Mouse (Mus musculus) midbrain, postnatal 0 days (tissue): ENCODE results near the gene Kcnj6. TPM values are rescaled to one million over a fixed set of nuclear protein-coding genes. Genes with fewer than 3 reads are reported as not detected.

Source experiments
- ATAC-seq: fragments of 200-750 bp; cut with Nextera tagmentation; 2 replicates; pipeline ENCODE4 v1.8.0; 2017; ENCODE audit warnings: moderate number of reproducible peaks, mild to moderate bottlenecking, moderate TSS enrichment, moderate library complexity; ENCODE audit not compliant: low FRiP score
- DNase-seq: peaks from one replicate; pipeline ENCODE4 v3.0.0-alpha.2; 2015; ENCODE audit warnings: low spot score
- H3K27ac ChIP-seq: fragments of 300-500 bp; sonication (generic); 2 replicates; pipeline ENCODE4 v1.5.1; 2014; ENCODE audit warnings: low read depth, mild to moderate bottlenecking, low read length, mixed read lengths
- H3K27me3 ChIP-seq: fragments of 300-500 bp; sonication (generic); 2 replicates; pipeline ENCODE4 v1.6.1; 2014; ENCODE audit warnings: low read length, control low read depth, mixed read lengths; ENCODE audit not compliant: insufficient read depth
- H3K36me3 ChIP-seq: fragments of 300-500 bp; sonication (generic); 2 replicates; pipeline ENCODE4 v1.6.1; 2014; ENCODE audit warnings: low read length, control low read depth, mixed read lengths; ENCODE audit not compliant: insufficient read depth
- H3K4me1 ChIP-seq: fragments of 300-500 bp; sonication (generic); 2 replicates; pipeline ENCODE4 v1.6.1; 2014; ENCODE audit warnings: mild to moderate bottlenecking, control low read depth, antibody characterized with exemption, low read length, mixed read lengths; ENCODE audit not compliant: insufficient read depth
- H3K4me2 ChIP-seq: fragments of 300-500 bp; sonication (generic); 2 replicates; pipeline ENCODE4 v1.6.1; 2014; ENCODE audit warnings: low read depth, mild to moderate bottlenecking, low read length, mixed read lengths; ENCODE audit not compliant: poor library complexity, severe bottlenecking
- H3K4me3 ChIP-seq: fragments of 300-500 bp; sonication (generic); 2 replicates; pipeline ENCODE4 v1.5.1; 2014; ENCODE audit warnings: low read depth, mild to moderate bottlenecking, low read length, moderate library complexity
- H3K9ac ChIP-seq: fragments of 300-500 bp; sonication (generic); replicated peaks from 2 replicates; pipeline ENCODE4 v1.6.1; 2014; ENCODE audit warnings: mild to moderate bottlenecking, low read length, moderate library complexity, mixed read lengths; ENCODE audit not compliant: poor library complexity, severe bottlenecking
- H3K9me3 ChIP-seq: fragments of 300-500 bp; sonication (generic); 2 replicates; pipeline ENCODE4 v1.6.1; 2016; ENCODE audit warnings: low read length, control low read depth
- CTCF ChIP-seq: IDR thresholded peaks from 2 replicates; pipeline ENCODE4 v1.5.1; 2016; ENCODE audit warnings: antibody characterized with exemption, mild to moderate bottlenecking
- WGBS: fragments of 180-500 bp; shearing (Covaris S2); extraction: QIAGEN DNeasy Blood & Tissue Kit; methylation state at CpG from one replicate; pipeline ENCODE4 v1.1.7; 2014; 5-methylcytosine and 5-hydroxymethylcytosine counted together
- polyA plus RNA-seq: library from polyadenylated mRNA; unstranded; fragments of >200 nt; fragmentation: Nextera tagmentation; extraction: Ambion mirVana; gene quantifications from 2 replicates; pipeline ENCODE4 v1.2.1, GENCODE M21; 2015
- total RNA-seq: library from RNA; depleted of rRNA; stranded (reverse); fragments of >200 nt; gene quantifications from 2 replicates; pipeline ENCODE4 v1.2.3, GENCODE M21; 2014

Gene Kcnj6
- total and polyA plus RNA-seq, 2 experiments from 2014 or later, result 3.2 to 12.9 TPM

GRCm38 (mm10) chr16:94839398-94839797, 158.1 kb downstream of the Kcnj6 start:
- Histone ChIP-seq H3K27me3 (no peaks in the 10 kb centered on the region), H3K4me3 (no peak overlapping the region), H3K9me3 (no peaks in the 10 kb centered on the region), H3K4me1 (no peaks in the 10 kb centered on the region), H3K4me2 (no peak overlapping the region), H3K9ac (no peak overlapping the region), H3K27ac (no peak overlapping the region), H3K36me3 (no peaks in the 10 kb centered on the region)
- DNase-seq (no peak), ATAC-seq (no peak)
- WGBS, result 54% methylated on average over 6 of the region's 6 CpGs
- no peak for TF ChIP-seq CTCF

- Histone ChIP-seq H3K4me3 (no peak overlapping the region), H3K4me2 (no peak overlapping the region), H3K36me3 (no peaks in the 10 kb centered on the region), H3K9me3 (no peaks in the 10 kb centered on the region), H3K27ac (no peak overlapping the region), H3K27me3 (no peaks in the 10 kb centered on the region), H3K4me1 (no peaks in the 10 kb centered on the region), H3K9ac (no peak overlapping the region)
- ATAC-seq, result no peak
- peak; percentile 22 for DNase-seq
- no peak for TF ChIP-seq CTCF
- 77% methylated on average over 9 of the region's 9 CpGs for WGBS
Observed at GRCm38 (mm10) chr16:94837881-94838280, 159.6 kb downstream of the Kcnj6 start.

- no peak for ATAC-seq
- no peak for DNase-seq
- H3K4me2 ChIP-seq, result no peak overlapping the region
- H3K27ac ChIP-seq, result no peak overlapping the region
- H3K9me3 ChIP-seq, result no peaks in the 10 kb centered on the region
- no peak for TF ChIP-seq CTCF
- 82% methylated on average over 9 of the region's 9 CpGs for WGBS
- H3K4me1 ChIP-seq, result no peaks in the 10 kb centered on the region
- H3K36me3 ChIP-seq, result no peaks in the 10 kb centered on the region
- H3K9ac ChIP-seq, result no peak overlapping the region
- H3K27me3 ChIP-seq, result no peaks in the 10 kb centered on the region
- no peak overlapping the region for H3K4me3 ChIP-seq
Observed at GRCm38 (mm10) chr16:94834502-94834901, 163.0 kb downstream of the Kcnj6 start.

- Histone ChIP-seq H3K4me1 (no peaks in the 10 kb centered on the region), H3K4me2 (no peak overlapping the region), H3K4me3 (no peak overlapping the region), H3K9ac (no peak overlapping the region), H3K36me3 (no peaks in the 10 kb centered on the region), H3K9me3 (no peaks in the 10 kb centered on the region), H3K27ac (no peak overlapping the region), H3K27me3 (no peaks in the 10 kb centered on the region)
- ATAC-seq (no peak), DNase-seq (no peak)
- 91% methylated on average over 18 of the region's 18 CpGs for WGBS
- no peak for TF ChIP-seq CTCF
Observed at GRCm38 (mm10) chr16:94828166-94828565, 169.3 kb downstream of the Kcnj6 start.

- ATAC-seq, result no peak
- TF ChIP-seq CTCF, result no peak
- WGBS, result 61% methylated on average over 8 of the region's 8 CpGs
Observed at GRCm38 (mm10) chr16:94827092-94827585, 170.4 kb downstream of the Kcnj6 start.

GRCm38 (mm10) chr16:94825274-94825673, 172.2 kb downstream of the Kcnj6 start:
- ATAC-seq (no peak), DNase-seq (no peak)
- H3K36me3 ChIP-seq, result no peaks in the 10 kb centered on the region
- H3K4me2 ChIP-seq, result no peak overlapping the region
- H3K4me3 ChIP-seq, result no peak overlapping the region
- H3K9ac ChIP-seq, result no peak overlapping the region
- no peaks in the 10 kb centered on the region for H3K9me3 ChIP-seq
- TF ChIP-seq CTCF, result no peak
- WGBS, result 83% methylated on average over 6 of the region's 6 CpGs
- no peaks in the 10 kb centered on the region for H3K4me1 ChIP-seq
- H3K27me3 ChIP-seq, result no peaks in the 10 kb centered on the region
- H3K27ac ChIP-seq, result no peak overlapping the region

More at GRCm38 (mm10) chr16:94827092-94827585, 170.4 kb downstream of the Kcnj6 start:
- Histone ChIP-seq H3K9ac (no peak overlapping the region), H3K9me3 (no peaks in the 10 kb centered on the region), H3K4me3 (no peak overlapping the region), H3K27me3 (no peaks in the 10 kb centered on the region), H3K36me3 (no peaks in the 10 kb centered on the region), H3K27ac (no peak overlapping the region), H3K4me2 (no peak overlapping the region), H3K4me1 (no peaks in the 10 kb centered on the region)
- peak; percentile 73 for DNase-seq
